Mouse (Mus musculus): Measurements from ENCODE around the gene Zfp65.
A peak's percentile ranks its signal among the peaks of the same experiment; 100 is the strongest.
"Not testable (repeated sequence)": the region's sequence is repeated elsewhere in the genome, so short reads cannot be mapped to it uniquely, and the experiment has no call there.

Zfp65 gene

DNA sequence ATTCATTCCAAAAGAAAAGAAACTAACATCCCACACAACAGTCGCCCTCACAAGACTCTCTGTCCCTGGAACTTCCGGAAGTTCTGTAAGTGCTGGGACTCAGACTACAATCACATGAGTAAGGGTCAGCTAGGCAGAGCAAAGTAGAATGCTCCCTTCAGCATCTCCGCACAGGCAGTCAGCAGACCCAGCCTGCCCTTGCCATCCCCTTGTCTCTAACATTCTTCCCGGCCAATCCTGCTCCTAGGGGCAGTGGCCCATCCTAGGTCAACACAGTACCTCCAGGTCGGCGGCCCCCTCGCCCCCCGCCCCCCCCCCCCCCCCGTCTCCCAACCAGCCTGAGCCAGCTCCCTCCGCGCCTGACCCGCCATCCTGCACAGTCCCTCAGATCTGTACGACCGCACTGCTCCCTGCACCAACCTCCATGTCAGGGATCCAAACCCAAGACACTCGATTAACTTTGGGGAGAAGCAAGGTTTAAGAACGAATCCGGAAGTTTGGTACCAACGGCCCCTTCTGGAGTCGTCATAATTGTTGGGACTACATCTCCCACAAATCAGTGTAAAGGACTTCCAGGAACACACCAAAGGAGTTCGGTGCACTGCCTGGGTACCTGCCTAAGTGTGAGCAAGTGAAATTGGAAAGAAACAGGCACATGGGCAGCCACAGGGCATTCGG, at the start of gene Zfp65:
Gene Zfp65 (minus strand): TSS at position 533 of the 678 bp plus-strand sequence.
- DNase-seq = peak; percentile 65 to 68

DNA sequence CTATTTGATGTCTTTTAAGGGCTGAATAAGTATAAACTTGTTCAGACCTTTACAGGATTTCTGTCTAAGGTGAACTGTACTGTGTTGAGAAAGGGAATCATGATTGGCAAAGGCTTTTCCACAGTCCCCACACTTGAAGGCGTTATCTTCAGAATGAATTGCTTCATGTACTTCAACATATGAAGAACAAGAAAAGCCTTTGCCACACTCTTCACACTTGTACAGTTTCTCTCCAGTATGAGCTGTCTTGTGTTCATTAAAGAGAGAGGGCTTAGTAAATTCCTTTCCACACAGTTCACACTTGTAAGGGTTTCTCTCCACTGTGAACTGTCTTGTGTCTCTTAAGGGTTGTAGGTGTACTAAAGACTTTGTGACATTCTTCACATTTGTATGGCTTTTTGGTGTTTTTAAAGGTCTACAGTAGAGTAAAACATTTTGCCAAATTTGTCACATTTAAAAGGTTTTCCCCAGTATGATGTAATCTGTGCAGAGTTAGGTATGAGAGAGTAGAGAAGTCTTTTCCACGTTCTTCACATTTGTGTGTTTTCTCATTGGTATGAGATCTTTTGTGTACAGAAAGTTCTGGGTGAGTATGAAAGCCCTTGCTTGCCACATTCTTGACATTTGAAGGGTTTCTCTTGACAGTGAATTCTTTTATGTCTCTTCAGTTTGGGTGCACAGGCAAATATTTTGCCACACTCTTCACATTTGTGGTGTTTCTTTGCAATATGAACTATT, 34.2 kb upstream of the Zfp65 start:
- no peak for DNase-seq

DNA sequence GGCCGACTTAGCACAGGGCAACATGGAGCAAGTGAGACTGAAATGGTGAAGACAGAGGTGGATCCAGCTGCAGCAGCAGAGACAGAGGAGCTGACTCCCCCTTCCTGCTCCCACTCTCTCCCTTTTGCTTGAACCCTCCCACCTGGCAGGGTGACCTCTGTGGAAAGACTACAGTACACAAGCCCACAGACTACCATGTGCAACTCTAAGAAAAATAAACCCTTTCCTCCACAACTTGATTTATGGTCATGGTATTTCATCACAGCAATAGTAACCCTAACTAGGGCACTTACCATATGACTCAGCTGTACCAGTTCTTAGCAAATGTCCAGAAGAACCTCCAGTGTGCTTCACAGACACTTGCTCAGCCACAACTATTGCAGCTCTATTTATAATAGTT, 31.0 kb upstream of the Zfp65 start:
- no peak for DNase-seq

- DNase-seq = no peak
Measured at GRCm38 (mm10) chr13:67755761-67756160, 26.8 kb upstream of the Zfp65 start.

DNA sequence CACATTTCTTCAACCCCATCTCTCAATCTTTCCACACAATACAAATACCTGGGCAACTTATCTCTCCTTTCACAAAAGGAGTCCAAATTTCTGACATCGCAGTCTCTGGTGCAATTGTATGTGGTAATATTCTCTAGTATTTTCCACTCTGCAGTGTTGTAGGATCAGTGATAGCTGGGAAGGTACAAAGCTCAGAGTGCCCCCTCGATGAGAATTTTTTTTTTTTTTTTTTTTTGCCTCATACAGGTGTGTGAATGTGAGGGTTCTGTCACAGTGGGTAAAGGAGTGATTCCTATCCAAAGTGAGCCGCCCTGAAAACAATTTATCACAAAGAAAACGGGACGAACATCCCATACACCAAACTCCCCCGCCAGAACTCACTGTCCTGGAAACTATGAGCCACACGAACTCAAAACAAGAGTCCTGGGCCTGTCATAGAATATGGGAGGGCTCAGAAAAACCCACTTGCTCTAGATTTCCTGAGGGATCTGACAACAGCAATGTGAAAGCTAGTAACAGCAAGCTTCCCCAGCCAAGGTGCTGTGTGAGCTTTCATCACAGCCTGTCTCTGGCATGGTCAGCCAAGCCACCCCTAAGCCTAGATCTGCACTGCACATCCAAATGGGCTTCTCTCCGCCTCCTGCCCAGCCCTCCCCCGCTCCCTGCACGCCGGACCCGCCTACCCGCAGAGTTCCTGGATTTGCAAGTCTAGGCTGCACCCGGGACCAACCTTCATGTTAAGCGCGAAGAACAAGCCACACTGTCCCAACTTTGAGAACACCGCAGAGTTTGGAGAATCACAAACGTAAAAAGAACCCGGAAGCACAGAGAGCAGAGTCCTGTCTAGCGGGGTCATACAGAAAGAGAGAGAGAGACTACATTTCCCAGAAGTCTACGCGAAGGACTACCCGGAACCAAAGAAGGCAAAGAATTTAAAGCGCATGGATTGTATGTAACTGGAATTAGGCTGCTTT, 25.6 kb upstream of the Zfp65 start, which contains the start of gene Zfp85:
Gene Zfp85 (minus strand): TSS at position 896 of the 974 bp plus-strand sequence.
- peak; percentile 69 to 75 for DNase-seq

- no peak for DNase-seq
Measured at GRCm38 (mm10) chr13:67743896-67744295, 14.9 kb upstream of the Zfp65 start.

DNA sequence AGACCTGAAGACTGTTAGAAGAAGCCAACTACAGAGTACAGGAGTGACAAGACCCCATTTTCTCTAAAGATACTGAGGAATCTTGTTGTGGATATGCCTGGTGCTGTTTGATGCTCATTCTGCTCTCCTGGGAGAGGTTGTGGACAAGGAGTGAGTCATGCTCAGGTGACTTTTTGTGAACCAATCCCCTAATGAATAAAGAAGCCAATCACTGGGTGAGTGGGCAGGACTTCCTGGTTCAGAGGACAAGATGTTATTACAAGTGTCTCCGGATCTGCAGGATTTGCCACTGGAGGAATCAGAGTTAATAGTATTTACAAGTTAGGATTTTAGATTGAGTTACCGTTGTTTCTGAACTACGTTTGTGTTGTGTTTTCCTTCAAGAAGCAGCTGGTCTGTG, 14.0 kb upstream of the Zfp65 start:
- DNase-seq = no peak

- DNase-seq = not testable (repeated sequence)
Measured at GRCm38 (mm10) chr13:67734391-67734790, 5.4 kb upstream of the Zfp65 start.

GRCm38 (mm10) chr13:67729441-67729840, 468 bp upstream of the Zfp65 start:
- DNase-seq = peak; percentile 18 to 34

GRCm38 (mm10) chr13:67728106-67728505, 867 bp downstream of the Zfp65 start:
- no peak for DNase-seq

GRCm38 (mm10) chr13:67725331-67725730, 3.6 kb downstream of the Zfp65 start:
- peak; percentile 18 to 60 for DNase-seq

DNA sequence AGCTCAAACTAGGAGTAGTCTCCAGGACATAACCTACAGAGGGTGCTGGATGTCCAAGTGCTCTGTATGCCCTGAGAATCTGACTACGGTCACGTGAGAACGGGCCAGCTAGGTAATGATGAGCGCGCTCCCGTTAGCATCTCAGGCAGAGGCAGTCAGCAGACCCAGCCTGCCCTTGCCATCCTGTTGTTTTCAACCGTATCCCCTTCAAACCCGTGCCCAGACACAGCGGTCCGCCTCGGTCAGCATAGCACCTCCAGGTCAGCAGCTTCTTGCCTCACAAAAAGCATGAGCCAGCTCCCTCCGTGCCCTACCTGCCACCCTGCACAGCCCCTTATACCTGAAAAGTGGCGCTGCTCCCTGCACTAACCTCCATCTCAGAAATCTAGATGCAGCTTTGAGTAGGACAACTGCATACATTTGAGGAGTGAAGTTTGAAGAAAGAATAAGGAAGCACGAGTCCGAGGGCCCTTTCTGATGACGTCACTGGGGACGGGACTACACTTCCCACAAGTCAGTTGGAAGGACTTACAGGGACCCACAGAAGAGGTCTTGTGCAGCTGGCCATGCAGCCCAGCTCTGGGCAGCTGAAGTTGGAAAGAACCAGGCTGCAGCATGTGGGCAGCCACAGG, 5.0 kb downstream of the Zfp65 start:
- peak; percentile 87 to 92 for DNase-seq

- DNase-seq = no peak
Measured at GRCm38 (mm10) chr13:67686971-67687370, 42.0 kb downstream of the Zfp65 start, which contains the start of gene Zfp738. Zfp738 (minus strand) TSS chr13:67687071.

- not testable (repeated sequence) for DNase-seq
Measured at GRCm38 (mm10) chr13:67683841-67684240, 45.1 kb downstream of the Zfp65 start.

- DNase-seq = peak; percentile 85 to 88
Measured at GRCm38 (mm10) chr13:67682959-67683735, 45.8 kb downstream of the Zfp65 start.

DNA sequence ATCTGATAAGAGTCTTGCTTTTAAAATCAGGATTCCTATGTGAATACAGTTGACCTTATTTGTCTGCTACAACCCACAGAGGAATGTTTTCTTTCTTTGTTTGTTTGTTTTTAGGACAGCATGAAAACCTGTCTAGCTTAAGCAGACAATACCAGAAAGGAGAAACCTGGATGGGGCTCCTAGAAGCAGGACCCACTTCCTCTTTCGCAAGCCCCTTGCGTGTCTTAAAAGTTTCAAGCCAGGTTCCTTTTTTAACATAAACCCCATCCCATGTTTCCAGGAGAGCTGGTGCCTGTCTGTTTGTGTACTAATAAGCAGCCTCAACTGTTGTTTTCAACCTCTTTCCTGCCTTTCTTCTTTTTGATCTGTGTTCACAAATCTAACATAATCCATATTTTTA, 54.1 kb downstream of the Zfp65 start:
- DNase-seq = no peak
